Mouse (Mus musculus) kidney, adult 18-20 months (tissue): ENCODE data around the gene Cdk1.

ENCODE experiments used
- DNase-seq: peaks from one replicate; pipeline ENCODE4 v3.0.0; 2021

The Cdk1 gene

DNA sequence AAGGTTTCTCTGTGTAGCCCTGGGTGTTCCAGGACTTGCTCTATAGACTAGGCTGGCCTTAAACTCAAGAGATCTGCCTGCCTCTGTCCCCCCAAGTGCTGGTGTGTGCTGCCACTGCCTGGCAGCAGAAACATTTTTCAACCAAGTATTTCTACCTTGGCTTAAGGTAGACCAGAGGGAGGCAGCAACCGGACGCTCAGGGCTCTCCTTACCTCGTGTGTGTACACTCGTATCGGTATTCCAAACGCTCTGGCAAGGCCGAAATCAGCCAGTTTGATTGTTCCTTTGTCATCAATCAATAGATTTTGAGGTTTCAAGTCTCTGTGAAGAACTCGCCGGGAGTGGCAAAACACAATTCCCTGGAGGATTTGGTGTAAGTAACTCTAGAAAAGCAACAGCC, 10.4 kb downstream of the Cdk1 start:
- DNase-seq = no peak

DNA sequence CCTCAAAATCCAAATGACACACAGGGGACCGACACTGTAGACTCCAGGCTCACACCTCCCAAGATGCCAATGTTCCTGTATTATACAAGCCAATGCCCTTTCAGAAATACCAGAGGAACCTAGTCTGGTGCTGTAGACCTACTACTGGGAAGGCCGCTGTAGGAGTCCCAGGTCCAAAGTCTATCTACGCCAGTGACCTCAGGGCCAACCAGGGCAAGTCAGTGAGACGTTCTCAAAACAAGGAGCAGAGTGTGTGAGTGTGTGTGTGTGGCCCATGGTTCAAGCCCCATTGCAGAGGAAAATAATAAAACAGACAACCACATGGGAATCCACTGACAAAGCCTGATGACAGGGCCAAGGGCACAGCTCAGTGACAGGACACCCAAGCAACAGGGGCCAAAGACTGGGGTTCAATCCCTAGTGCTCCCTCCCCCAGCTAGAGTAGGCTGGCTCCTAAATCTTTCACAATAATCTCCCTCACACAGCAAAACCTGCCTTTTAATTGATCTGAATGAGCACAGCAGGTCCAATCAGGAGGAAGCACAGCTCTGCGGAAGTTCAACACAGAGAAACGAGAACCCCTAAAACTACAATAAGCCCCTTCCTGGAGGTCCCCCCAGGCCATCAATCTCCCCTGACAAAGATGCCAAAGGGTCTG, 11.0 kb downstream of the Cdk1 start:
- DNase-seq = no peak

DNA sequence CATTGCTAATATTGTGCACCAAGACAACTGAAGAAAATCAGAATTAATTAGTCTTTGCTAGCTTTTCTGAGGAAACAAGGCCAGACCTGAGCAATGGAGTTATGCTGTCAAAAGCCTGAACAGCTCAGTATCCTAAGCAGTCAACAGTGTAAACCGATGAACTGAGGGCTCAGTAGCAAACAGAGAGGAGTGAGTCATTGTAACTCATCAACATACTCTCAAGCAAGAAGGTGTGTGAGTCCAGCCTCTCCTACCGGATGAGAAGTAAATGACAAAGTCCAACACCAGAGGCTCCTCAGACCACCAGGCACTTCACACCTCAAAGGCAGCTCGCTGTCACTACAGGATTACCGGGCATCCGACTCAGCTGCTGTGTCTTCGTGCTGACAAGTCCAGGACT, 12.7 kb downstream of the Cdk1 start:
- no peak for DNase-seq

DNA sequence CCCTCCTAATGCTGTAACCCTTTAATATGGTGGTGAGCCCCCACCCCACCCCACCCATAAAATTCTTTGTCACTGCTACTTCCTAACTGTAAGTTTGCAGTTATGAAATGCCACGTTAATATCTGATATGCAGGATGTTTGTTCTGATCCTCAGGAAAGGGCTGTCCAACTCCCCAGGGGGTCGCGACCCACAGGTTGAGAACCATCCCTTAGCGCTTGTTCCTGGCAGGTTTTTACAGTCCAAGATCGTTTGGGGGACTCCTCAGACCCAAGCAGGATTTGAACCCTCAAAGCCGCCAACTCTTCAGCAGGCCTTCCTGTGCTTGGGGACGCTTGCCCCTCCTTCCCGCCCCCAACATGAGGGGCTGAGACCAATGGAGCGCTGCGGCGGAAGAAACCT, 16.5 kb downstream of the Cdk1 start:
- DNase-seq = no peak

DNA sequence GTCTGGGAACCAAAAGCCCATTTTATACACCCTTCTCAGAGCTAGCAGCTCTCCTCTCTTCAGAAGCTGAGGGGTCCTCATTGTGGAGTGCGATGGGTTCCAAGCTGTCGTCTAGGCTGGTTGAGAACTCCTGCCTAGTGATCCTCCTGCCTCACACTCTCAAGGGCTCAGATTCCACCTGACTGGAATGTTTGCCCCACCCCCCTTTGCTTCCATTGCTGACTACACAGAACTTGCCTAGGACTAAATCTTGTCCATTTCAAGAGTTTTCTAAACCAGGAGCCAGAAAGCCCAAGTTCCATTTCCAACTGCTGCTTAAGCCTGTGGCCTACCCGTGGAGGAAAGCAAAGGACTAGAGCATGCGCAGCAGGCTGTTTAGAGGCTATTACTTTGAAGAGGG, 17.1 kb downstream of the Cdk1 start:
- DNase-seq = no peak

DNA sequence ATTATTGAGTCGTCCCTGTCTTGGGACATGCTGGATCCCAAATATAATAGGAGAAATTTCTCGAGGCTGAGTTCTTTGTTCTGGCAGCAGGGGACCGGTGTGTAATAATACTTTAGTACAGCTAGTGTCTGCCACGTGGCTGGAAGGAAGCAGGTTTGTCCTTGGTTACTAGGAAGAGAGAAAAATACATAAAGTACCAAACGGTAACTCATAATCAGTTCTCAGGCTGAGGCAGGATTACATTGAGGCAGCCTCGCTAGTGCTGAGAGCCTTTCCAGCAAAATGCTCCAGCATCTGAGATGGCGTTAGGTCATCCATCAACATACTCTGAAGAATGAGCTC, 17.6 kb downstream of the Cdk1 start:
- DNase-seq = no peak

DNA sequence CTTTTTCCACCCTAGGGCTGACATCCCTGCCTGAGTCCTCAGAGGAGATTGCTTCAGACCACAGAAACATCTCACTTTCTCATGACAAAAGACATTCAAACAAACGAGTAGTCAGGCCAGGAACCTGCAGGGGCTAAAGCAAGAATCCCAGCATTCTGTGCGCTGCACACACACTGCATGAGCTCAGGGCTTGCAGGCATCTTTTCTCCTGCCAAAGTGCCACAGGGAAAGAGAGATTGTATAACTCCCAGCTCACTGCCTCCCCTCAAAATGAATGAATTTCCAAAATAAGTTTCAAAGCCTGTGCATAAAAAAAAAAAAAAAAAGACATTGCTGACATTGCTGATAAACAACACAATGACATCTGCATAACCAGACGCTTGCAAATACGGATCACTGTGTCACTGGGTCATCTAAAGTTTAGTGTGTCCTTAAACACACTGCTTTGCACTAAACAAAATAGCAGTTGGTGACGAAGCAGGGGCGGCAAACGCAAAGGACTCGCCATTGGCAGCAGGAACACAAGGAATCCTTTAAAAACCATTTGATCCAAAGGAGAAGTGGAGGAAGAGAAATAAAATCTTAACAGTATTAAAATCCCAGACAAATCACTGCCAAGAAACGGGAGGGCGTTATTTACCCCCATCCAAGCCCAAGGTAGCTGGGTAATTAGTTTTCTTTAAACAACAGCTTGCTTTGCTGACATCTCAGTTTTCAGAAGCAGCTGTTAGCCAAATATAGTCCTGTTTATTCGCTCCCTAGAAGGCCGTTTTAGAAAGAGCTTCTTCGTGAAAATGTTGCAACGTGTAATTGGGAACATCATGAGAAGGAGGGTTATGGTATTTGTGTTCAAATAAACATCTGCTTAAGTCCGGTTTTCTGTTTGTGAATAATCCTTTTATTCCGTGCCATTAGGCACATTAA, 18.2 kb downstream of the Cdk1 start:
- no peak for DNase-seq

DNA sequence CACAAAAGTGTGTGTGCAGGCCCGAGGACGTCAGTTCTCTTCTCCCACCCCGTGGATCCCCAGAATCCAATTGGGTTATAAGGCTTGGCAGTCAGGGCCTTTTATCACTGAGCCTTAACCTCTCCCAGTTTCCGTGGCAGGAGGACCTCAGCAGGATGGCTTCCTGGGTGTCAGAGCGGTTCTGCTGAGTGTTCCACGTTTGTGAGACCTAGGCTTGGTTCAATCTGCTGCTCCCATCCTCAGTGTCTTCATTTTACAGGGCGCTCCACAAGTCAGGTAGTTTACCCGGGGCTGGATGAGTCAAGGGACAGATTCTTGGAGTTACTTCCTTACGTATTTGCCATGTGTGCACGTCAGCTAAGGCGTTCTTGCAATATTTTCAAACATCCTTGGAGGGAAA, 19.5 kb downstream of the Cdk1 start:
- no peak for DNase-seq

DNA sequence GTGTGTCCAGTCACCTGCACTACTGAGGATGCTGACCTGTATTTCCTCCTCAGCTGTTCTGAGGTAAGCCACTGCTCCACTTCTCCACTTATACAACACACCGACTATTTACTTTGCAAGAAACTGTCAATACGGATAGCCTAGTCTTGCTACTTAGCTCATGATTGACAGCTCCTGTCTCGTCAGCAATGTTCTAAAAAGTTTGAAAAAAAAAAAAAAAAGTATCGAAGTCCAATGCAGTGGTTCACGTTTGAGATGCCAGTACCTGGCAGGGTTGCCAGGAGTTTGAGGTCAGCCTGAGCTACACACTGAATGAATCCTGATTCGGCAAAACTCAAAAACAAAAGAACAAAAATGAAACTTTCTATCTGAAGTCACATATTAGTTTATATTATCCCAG, 21.5 kb downstream of the Cdk1 start:
- peak; percentile 24 for DNase-seq

DNA sequence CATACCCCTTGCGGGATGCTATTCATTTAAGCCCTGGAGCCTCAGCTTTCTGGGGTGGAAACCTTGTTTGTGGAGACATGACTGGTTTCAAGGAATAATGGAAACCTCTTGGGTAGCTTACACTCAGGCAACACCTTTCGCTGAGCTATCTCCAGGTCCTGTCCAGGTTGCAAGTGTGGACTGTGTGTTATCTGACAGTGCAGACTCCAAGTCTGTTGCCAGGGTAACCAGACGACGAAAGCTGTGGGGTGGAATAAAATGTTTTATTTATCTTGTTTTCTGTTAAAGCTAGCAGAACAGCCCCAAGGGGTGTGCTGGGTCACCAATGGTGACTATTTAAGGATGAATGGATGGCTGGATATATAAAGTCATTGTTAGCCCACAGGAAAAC, 24.1 kb downstream of the Cdk1 start:
- DNase-seq = no peak

DNA sequence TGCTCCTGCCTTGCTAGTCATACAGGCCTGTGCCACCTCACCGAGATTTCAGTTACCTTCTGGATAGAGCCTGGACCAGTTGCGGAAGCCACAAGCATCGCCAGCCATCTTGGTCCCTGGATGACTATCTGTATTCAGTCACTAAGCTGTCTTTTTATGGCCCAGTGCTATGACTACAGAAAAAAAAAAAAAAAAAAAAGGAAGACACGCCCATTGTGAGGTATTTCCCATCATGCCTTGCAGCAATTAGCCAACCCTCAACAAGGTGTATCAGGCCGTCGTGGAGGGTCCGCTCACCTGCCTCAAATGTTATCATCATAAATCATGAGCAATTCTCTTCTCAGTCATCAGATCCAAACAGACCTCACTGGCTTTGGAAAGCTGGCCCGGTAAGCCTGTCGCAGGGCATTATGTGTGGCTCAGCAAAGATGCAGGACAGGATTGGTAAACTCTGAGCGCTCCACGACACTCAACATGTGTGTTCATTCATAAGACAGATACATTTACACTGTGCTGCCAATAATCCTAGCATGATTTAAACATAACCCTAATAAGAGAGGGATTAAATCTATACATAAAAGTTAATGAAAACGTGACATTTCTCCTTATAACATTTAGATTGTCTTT, 24.6 kb downstream of the Cdk1 start:
- DNase-seq = no peak

DNA sequence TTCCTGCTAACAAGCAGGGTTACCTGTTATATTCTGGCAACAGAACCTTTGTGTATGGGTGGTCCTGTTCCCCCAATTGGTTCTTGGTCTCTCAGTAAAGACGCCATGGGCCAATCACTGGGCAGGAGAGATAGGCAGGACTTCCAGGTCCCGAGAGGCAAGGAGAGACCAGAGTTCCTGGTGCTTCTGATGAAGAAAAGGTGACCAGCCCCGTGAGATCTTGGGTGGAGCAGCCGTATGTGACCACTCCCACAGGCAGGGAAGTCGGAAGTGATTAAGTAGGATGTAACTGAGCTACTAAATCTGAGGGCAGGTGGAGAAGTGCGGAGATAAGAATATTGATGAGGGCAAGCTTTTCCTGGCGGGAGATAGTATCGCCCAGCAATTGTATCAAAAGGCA, 25.4 kb downstream of the Cdk1 start:
- DNase-seq = no peak

DNA sequence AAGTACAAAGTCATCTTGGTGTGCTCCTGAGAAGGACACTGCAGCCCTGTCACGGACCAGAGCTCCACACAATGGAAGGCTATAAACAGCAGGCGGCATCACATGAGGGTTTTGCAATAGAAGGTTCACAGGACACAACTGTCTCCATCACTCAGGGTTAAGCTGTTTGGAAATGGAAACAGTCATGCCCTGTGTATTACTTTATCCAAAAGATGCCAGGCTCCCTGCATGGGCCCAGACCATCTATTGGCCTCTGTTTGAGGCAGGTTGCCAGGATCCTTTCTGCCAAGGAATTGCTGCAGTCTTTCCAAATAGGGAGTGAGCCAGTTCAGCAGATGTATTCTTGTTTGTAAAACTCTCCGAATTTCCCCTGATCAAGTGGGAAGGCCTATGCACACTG, 26.3 kb downstream of the Cdk1 start:
- DNase-seq = no peak

DNA sequence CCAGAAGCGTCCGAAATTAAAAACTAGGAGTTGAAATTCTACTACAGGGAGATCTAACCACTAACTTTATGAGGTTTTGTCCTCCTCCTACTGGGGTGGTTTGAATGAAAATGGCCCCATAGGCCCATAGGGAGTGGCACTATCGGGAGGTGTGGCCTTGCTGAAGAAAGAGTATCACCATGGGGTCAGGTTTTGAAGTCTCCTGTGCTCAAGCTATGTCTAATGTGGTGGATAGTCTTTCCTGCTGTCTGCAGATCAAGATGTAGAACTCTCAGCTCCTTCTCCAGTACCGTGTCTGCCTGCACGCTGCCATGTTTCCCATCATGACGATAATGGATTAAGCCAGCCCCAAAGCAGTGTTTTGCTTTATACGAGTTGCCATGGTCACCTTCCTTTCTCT, 27.9 kb downstream of the Cdk1 start:
- DNase-seq = no peak

DNA sequence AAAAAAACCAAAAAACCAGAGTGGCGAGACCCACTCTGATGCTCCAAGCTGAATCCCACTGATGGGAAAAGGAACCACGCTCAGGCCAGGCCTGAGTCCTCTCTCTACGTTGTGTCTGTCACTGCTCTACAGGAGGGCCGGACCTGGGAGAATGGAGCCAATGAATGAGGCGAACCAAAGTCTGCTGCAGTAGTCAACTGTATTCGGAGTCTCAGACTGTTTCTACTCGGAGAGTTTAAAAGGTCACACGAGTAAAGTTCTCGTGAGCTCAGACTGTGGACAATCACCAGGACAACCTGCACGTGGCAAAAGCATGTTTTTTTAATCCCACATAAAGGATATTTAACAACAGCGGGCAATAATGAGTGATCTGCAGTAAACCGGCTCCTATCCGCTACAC, 28.8 kb downstream of the Cdk1 start:
- DNase-seq = no peak

DNA sequence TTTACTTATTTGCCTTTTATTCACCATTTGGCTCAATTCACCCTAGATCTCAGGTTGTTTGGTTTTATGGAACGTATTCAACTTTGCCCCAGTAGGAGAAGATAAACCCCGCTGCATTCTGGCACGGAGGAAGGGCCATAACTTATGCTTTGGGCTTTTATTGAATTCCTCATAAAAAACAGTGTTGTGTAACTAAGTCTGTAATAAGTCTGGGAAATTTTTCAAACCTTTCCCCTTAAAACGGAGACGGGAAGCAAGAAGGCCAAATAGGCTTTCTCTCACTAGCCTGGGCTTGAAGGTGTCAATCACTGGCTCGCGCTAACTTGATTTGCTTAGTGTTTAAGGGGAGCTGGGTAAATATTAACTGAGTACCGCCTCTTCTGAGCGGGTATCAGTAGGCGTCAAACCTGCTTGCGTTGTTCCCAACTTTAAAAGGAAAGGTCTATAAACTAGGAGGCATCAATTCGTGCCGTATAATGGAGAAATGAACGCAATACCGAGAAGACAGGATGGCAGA, 31.2 kb downstream of the Cdk1 start:
- DNase-seq = peak; percentile 38

DNA sequence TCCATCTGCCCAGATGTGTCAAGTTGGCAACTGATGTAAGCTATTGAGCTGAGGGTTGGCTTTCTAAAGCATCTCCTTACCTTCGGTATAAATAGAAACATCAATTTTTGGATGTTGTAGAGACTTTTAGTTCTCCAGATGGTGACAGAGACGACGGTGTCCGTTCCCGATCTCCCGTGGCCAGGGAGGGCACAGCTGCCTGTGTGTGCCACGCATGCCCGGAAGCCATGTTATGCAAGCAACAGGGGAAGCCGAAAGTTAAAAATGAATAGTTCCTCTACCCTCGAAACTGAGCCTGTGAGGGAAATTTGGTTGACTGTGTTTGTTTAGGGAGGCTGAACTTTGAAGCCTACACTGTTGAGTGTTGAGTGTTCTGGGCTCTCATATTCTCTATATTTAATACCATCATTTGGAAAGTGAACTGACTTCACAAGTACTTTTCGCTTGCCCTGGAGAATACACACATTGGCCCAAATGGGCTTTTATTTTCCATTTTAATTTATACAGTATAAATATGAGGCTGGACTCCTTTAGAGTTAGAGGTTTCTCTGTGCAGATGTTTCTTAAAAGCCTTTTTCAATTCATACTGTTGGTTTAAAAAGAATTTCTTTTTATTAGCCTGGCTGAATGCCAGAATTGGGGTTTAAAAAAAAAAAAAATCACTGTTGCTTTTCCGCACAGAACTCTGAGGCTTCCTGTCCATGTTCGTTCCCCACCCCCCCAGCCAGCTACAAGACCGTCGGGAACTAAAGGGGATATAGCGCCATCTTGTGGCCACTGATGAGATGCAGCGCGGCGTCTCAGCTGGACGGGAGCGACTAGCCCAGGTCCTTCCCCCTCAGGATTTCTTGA, 31.8 kb downstream of the Cdk1 start:
- peak; percentile 85 for DNase-seq

DNA sequence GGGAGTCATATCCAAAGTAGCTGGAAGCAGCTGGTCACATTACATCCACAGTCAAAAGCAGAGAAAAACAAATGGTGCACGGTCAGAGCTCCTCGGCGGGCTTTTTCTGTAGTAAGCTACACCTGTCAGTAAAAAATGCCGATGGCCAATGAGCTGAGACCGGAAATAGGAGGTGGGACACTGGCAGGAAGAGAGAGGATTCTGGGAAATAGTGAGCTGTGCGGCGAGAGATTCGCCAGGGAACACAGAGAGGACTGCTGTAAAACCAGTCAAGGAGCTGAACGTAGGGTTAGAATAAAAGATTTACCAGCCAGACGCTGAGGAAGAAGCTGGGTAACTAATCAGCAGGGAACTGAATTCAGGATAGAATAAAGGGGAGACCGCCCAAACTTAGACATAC, 34.2 kb downstream of the Cdk1 start:
- no peak for DNase-seq

DNA sequence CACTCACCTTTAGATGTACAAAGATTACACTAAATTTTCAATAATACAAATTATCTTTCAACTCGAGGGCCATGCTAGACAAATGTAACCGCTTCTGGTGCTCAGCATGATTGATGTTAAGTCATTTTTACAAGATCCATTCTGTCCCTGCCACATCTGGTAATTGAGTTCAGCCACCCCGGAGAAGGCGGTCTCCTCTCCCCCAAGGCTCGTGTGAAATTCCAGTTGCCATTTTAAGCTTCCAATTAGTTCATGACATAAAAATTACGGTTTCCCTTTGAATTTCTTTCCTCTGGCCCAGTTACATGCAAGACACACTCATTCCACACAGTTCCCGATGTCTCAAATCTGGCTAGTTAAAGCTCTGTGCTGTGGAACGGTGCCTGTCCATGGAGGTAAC, 38.8 kb downstream of the Cdk1 start:
- no peak for DNase-seq

DNA sequence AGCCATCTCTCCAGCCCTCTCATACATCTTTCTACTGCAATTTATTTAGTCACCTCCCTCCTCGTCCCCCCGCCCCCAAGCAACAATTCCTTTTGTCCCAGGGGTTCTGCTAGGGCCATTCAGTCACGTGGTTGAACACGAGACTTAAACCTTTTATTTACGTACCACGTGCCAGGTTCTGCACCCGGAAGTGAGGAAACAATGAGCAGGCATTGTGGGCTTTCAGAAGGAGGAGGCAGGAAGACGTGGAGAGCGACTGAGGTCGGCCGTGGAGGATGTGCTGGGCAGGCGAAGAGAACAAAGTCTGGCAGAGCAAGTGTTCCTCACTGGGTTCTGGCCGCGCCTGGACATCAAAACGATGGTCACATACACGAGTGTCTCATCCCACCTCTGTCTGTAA, 40.9 kb downstream of the Cdk1 start:
- DNase-seq = no peak

DNA sequence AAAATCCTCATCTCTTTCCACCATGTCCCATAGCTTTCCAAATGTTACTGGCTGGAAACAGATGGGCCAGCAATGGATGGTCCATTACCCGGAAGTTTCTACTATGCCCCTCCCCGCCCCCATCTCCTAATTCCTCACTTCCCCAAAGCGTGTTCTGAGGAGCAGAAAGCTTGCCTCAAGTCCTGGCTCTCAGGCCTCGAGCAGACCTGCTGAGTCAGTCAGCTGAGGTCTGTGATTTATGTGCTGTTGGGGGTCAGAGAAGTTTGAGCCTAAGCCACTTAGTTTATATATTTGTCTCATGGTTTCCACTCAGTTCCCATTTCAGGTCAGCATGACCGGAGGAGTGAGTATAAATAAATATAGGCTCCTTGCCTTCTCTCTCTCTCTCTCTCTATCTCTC, 43.6 kb downstream of the Cdk1 start:
- no peak for DNase-seq

DNA sequence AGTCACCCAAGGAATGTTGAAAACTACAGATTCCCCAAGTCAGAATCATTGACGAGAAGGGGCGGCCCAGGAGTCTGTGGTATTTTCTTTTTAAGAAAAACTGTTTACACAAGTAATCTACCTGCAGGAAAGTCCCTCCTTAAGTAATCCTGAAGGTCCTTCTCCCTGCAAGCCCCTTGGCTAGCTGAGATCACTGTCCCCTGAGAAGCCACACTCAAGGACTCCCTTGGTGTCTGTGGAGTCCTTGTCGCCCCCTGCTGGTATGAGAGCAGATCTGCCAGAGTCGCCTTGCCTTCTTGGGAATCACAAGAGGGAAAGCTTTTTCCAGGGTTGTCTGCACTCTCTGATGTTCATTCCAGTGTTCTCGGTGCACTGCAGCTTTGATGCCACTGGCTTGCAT, 45.7 kb downstream of the Cdk1 start:
- DNase-seq = peak; percentile 73

DNA sequence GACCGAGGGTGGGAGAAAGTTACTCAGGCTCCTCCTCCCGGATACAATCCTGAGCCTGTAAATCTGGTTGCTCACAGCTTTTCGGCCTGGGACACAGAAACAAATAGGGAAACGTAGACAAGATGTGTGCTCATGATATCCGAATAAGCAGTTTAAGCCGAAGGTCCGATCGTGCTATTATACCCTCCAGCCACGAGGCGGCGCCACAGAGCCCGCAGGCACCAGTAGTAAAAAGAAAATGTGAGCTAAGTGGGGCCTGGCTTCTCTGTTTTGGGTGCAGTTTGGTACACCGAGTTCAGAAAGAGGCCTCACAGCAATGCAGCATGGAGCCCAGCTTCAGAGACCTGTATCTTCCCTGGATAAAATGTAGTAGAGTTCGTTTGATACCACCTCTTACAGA, 46.5 kb downstream of the Cdk1 start:
- peak; percentile 58 for DNase-seq
